Mouse (Mus musculus) spleen, postnatal 4 days (tissue): ENCODE results near the gene Defb19.

ENCODE experiments used
- DNase-seq, 2 experiments: peaks; one replicate each; pipeline ENCODE4 v3.0.0; 2022; ENCODE audit warnings: low spot score in 2 of 2

Gene Defb19

DNA sequence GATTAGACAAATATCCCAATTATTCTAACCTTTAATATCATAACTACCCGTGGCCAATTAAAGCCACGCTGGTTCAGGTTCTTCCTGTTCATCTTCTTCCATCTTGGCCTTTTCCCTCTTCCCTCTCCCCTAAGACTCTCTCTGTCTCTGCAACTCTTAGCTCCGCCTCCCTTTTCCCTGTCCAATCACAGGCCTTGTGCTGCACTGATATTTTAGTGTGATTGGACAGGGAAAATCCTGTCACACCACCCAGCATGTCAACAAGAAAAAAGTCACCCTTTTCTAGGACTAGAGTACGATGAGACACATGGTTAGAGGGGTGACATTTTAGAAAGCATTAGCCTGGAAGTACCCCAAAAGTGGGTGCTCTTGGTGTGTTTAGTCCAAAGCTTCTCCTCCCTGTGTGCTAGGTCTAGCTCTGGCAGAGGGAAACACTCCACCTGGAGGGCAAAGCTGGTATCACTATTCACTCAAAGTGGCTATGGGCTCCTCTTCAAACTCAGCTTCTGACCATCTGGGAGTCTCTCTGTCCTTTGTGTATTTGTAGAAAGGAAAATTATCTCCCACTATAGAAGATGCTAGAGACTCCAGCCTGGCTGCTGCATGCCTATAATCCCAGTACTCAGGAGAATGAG is 6.9 kb upstream of the Defb19 start:
- DNase-seq = no peak

DNA sequence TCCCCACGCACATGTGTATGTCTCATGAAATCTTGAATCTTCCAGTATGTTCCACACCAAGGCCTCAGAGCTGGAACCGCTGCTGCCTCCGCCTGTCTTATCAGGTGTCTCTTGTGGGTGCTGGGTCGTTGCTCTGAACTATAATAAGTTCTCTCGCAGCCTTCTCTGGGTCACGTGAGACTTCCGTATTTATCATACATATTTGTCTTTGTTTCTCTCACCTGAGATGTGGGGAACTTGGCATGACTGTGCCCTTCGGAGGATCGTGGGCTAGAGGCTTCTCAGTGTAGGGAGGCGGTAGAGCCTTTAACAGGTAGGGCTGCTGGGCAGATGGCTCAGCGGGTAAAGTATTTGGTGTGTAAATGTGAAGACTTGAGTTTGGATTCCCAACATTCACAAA is 500 bp upstream of the Defb19 start:
- DNase-seq = no peak

DNA sequence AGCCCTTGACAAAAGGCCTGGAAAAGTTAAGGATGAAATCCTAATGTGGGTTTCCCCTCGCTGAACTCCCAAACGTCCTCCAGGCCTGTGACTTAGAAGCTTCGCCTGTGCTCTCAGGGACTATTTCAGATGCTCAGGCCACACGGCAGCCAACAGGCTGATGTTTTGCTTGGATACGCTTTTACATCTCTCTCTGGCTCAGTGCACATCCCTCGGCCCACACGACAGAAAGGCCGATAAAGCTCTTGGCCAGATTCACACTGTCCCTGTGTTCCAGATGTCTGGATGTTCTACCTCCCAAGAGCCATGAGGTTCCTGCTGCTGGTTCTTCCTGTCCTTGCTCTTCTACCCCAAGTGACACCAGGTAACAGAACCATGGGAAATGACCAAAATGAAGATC is 6.6 kb downstream of the Defb19 start:
- DNase-seq = no peak

DNA sequence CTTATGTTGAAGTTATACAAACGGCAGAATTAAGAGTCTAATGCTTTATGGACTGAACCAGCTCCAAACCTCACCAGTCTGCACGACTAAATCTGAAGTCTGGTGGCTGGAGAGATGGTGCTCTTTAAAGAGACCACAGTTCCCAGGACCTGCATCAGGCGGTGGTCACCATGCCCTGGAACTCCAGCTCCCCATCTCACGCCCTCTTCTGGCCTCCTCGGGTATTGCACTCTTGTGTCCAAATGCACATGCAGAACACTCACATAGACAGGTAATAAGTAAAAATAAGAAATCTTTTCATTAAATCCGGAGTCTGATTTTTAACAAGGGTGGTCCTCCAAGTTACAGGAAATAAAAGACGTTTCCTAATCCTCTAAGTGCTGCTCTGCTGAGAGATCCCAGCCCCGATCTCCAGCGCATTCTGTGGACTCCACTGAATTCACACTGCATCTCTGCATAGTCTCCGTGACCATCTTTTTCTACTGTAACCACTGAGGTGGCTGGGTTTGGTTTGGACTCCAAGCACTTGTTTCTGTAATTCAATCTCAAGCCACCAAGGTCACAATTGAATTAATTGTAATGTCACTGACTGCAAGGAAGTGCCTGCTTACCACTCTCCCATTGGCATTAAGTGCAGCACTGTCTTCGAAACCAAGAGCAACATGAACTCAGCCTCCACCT is 7.9 kb downstream of the Defb19 start, which contains the start of gene Defb21:
TSS of gene Defb21 (plus strand) at position 631 of the 681 bp plus-strand sequence.
- DNase-seq = peak in 1 of 2 experiments; percentile 69

DNA sequence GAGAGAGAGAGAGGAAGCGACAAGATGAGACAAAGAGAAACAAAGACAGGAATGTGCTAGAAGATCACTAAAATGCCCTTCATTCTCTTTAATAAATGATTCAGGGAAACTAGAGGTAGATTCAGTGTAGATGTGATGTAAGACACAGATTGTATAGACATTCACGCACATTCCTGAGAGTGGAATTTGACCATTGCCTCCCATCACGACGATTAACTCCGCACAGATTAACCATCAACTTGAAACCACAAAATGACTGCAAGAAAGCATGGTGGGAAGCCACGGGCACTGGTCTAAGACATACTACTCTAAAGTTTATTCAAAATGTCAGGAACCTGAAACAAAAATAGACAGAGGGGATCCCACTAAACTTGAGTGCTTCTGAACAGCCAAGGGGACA is 9.8 kb downstream of the Defb19 start:
- DNase-seq = no peak

DNA sequence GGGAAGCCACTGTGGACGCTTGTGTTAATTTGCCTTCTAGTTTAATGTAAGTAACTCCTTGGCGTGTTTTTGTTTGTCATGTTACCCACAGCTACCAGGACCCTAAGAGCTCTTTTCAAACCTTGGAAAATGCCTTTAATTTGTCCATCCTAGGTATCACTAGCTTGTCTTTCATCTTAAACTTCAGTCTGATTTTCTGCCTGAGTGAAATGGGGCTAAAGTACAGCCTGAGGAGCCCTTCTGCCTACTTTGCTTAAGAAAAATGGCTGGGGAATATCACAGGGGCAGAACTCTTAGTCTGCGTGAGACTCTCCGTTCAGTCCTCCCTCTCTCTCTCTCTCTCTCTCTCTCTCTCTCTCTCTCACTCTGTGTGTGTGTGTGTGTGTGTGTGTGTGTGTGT is 10.2 kb downstream of the Defb19 start:
- no peak for DNase-seq

DNA sequence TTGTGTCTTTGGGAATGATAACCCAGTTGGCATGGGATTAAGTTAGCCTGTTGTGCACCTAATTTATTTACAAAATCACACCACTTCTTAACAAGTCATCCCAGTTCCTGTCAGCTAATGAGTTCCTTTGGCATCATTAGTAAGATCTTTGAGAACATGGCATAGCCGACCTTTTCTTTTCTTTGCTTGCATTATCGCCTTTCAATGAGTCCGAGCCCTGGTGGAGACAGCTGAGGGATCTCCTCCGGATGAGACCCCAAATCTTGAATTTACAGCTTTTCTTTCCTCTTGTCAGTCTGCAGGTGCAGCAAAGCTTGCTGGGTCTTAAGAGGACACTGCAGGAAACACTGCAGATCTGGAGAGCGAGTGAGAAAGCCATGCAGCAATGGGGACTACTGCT is 11.1 kb downstream of the Defb19 start, which contains the start of gene Gm17416:
TSS of gene Gm17416 (plus strand) at position 301 of the 400 bp plus-strand sequence.
- no peak for DNase-seq

DNA sequence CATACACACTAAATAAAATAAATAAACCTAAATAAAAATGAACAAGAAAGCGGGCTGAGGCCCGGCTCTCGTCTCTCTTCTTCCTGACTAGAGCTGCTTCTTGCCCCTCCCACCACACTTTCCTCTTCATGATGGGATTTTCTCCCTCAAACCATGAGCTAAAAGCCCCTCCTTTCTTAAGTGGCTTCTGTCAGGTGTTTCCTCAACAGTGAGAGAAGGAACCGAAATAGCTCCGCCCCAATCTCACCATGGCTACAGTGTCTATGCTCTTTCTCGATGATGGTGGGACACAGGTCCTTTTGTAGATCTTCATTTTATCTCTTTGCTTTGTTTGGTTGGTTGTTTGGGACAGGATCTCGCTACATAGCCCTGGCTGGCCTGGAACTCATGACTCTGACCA is 23.5 kb downstream of the Defb19 start:
- DNase-seq = no peak

DNA sequence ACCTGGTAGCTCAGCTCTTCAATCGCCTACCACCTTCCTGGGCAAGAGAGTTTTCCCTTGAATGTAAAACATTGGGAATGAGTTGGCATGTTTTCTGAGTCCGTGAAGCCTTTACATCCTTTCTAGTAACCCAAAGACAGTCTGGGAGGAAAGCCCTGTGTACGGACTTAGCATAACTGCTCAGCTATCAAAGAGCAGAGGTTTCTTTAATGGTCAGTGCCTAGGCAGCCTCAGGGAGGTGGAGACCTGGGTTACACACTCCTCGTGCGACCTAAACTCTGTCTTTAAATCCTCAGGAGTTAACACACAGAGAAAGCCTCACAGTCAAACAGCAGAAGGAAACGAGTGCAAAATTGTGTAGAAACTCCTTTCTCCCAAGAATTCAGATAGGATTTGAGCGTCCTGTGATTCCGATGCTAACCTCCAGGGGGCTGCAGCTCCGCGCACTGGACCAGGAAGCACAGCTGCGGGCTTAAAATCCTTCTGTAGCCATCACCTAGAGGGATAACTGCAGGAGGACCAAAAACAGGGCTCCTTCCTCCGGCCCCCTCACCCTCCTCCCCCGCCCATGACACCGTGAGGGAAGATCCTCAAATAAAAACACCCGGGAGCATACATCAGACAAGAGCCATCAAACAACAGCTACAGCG is 26.2 kb downstream of the Defb19 start:
- DNase-seq = no peak

DNA sequence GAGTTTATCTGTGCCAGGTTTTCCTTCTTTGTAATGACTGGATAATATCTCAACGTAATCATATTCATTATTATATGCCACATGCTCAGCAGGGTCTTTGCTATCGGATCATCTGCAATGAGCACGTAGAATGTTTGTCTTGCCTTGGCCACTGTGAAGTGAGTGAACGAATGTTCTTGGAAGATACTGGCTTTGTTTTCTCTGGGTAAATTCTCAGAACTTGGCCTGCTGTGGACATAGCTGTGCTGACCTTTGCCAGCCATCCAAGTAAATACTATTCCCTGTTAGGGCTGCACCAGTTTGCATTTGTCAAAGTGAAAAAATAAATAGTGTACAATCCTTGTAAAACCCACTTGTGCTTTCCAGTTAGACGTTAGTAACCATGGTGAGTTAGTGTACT is 32.0 kb downstream of the Defb19 start:
- DNase-seq = no peak

DNA sequence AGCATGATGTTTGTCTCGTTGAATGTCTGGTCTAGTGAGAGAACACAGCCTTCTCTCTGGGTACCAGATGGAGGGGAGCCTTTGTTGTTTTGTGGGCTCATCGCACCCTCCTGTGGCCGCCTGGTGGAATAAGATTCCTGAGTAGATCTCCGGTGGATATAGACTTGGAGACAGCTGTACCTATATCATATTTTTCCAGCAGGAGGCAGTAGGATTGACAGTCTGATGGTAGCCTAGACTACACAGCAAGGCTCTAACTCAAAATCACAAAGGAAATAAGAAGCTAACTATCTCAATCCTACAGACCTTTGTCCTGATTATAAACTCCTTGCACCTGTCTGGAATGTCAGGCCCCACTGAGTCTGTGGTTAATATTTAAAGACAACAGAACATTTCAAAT is 35.4 kb downstream of the Defb19 start:
- DNase-seq = no peak

DNA sequence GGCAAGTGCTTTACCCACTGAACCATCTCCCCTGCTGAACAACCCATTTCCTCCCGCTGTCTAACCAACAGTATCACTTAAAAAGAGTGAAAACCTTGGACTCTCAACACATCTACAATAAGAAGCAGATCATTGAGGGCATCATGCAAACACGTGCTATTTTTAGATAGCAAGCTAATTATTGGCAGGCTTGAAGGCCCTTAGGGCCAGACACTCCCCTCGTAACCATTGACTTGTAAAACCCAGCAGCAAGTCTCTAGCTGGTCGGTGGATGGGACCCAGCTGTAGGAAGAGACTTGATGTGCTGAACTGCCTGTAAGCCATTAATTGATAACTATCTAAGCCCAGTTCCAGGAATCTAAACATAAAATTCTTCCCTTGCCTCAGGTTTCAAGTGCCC is 36.6 kb downstream of the Defb19 start:
- no peak for DNase-seq

DNA sequence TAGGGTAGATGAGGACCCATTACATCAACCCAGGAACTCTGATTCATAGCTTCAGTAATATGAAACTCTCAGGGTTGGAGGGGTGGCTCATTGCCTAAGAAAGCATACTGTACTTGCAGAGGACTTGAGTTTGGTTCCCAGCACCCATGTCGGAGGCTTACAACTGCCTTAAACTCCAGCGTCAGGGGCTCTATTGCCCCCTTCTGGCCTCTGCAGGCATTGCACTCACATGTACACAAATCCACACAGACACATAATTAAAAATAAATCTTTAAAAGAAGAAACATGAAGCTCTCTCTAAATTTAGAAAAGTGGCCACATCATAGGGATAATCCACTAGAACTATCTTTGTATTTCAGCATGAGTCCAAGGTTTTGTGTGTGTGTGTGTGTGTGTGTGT is 37.2 kb downstream of the Defb19 start:
- DNase-seq = no peak

DNA sequence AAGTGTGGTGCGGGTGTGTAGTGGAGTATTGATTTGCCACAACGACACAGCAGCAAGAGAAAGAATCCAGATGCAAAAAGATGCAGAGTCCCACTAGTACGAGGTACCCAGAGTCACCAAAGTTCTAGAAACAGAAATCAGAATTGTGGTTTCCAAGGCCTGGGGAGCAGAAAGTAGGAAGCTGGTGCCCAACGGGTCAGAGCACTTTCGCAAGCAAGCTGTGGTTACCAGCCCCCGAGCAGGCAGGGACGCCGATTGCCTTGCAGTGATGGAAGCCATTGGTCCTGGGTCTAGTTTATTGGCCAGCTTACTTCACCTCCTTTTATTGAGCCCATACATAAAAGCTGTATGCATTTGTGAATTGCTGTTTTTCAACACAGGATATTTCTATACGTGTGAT is 38.1 kb downstream of the Defb19 start:
- DNase-seq = no peak

DNA sequence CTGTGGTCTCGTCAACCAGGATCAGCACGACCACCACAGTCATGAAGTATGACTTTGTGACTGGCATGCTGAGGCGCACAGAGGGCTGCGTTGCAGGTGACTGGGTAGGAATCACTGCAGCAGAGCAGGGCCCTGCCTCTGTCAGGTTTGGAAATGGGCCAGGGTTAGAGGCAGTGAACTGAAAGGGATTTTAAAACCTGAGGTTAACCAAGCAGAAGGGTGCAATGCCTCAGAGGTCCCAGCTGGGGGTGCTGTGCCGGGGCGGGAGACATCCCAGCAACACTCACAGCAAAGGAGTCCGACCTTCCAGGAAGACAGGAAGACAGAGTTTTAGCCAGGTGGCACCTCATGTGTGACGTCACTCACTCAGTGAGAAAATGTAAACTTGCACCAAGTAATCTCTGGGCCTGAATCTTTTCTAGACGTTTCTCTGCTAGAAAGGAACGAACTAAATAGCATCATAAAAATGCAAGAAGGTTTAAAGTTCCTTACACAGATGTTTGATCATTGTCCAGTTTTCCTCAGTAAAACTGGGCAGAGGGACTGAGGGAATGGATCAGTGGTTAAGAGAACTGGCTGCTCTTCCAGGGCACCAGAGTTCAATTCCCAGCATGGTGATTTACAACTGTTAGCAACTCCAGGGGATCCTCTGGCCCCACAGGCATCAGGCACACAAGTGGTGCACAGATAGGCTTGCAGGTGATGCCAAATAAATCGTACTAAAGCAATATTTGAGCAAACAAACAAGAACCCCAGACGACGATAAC is 40.0 kb downstream of the Defb19 start, which contains the start of gene Defb29:
TSS of gene Defb29 (minus strand) at position 155 of the 767 bp plus-strand sequence.
- no peak for DNase-seq
